Mouse (Mus musculus) adrenal gland (tissue): ENCODE data around the gene Myo18b.

ENCODE experiments used
- intact Hi-C: fragments of 180-260 bp; cut with DNase I; formaldehyde crosslinking; loops from one replicate; pipeline ENCODE4 v1.15.1; 2025
- long read RNA-seq, 2 experiments: library from polyadenylated mRNA; unstranded; transcript quantifications; one replicate each; pipeline ENCODE4 v2.0.0; 2020; ENCODE audit warnings: borderline replicate concordance in 1 of 2; ENCODE audit not compliant: insufficient replicate concordance in 1 of 2

Myo18b gene
- long read RNA-seq, experiment 1: 0 reads
- long read RNA-seq, experiment 2: 0 reads

GRCm38 (mm10) chr5:112895674-112896654 is at the start of gene Myo18b:
Gene Myo18b, minus strand, starts transcription at chr5:112896362.
- intact Hi-C loops: no loop called here

GRCm38 (mm10) chr5:112945925-112946324 is 49.8 kb upstream of the Myo18b start:
- intact Hi-C loops: no loop called here

- intact Hi-C loops: no loop called here
Measured at GRCm38 (mm10) chr5:112942244-112942643, 46.1 kb upstream of the Myo18b start.

- intact Hi-C loops: no loop called here
Measured at GRCm38 (mm10) chr5:112941001-112941400, 44.8 kb upstream of the Myo18b start.

DNA sequence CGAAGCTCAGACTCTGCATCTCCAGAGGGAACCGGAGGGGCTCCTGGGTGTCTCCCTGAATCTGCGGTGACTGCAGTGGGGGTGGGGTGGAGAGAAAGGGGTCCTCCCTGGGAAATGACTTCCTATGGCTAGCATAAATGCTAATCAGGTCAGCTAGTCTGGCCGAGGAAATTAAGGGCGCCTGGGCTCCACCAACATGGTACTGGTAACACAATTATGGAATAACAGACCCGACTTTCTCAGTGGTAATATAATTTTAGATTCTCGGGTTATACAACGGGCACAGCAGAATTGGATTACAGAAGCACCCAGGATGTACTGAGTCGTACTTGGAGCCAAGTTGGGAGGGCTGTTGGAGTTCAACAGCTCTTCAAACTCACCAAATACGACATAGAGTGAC is 40.5 kb upstream of the Myo18b start:
- intact Hi-C loops: no loop called here

DNA sequence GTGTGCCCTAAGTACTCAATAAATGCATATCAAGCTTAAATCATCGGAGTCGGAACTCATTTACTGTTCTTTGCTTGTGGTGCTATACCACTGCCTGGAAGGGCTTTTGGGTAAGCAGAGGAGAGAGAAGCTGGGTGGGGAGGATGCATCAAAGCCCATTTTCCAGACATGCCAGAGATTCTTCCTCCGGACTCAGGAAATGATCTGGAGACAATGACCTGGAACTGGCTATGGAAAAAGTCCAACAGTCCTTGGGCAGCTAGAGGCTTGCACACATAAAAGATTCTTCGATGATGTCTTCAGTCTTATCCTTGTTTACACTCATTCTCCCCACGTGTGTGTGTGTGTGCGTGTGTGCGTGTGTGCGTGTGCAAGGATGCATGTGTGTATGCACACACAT is 39.3 kb upstream of the Myo18b start:
- intact Hi-C loops: no loop called here

GRCm38 (mm10) chr5:112932878-112933567 is 36.9 kb upstream of the Myo18b start:
- intact Hi-C loops: no loop called here

DNA sequence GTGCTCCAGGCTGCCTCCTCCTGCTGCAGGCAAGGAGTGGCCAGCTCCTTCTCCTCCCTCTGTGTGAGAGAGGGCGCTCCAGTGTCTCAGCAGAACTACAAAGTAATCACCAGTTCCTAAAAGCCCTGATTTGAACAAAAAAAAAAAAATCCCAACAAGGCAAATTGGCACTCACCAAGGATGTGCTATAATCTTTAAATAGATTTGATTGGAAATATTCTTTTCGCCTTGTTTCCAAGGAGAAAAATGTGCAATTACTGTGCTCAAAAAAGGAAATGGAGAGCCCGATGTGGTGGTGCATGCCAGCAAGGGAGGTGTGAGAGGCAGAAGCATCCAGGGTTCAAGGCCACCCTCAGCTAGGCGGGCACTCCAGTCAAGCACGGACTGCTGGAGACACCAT is 35.7 kb upstream of the Myo18b start:
- intact Hi-C loops: no loop called here

DNA sequence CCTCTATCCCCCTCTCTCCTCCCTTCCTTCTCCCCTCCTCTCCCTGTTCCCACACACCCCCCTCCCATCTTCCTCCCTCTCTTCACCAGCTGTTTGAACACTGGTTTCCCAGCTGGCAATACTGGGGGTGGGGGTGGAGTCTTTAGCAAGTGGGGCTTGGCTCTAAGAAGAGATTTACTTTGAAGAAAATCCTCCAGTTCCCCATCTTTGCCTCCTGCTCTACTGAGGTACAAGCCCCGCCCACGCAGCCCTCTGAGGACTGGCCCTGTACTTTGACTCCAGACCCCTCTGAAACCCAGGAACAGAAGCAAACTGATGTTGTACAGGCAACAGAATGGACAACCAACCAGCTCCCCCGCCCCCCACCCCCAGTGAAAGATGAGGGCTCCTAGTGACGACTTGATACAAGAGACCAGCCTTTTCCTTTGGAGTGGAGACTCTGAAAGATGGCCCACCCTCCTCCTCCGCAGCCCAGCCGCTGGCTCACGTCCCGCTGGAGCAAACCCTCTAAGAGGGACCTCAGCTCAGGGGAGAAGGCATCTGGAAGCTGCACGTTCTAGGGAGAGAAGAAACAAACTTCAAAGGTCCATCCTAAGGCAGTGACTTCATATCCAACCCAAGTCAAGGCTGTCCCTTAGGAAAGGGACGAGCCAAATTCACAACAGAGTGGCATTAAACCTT is 32.2 kb upstream of the Myo18b start:
- intact Hi-C loops: no loop called here

GRCm38 (mm10) chr5:112925422-112925821 is 29.3 kb upstream of the Myo18b start:
- intact Hi-C loops: no loop called here

DNA sequence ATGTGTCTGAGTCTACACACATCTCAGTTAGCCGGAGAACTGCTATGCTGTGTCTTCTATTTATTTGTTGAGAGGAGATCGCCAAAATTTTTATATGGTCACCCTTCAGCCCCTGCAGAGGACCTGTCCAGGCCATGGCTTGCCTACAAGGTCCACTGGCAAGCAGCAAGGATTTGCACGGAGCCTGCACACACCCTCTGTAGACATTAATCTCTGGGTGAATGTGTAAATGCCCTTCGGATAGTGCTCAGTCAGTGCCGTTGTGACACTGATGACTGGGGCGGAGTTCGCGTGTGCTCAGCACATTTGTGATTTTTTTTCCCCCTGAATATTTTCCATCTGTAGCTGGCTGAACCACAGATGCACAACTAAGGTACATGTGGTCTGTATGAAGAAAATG is 28.6 kb upstream of the Myo18b start:
- intact Hi-C loops: no loop called here

DNA sequence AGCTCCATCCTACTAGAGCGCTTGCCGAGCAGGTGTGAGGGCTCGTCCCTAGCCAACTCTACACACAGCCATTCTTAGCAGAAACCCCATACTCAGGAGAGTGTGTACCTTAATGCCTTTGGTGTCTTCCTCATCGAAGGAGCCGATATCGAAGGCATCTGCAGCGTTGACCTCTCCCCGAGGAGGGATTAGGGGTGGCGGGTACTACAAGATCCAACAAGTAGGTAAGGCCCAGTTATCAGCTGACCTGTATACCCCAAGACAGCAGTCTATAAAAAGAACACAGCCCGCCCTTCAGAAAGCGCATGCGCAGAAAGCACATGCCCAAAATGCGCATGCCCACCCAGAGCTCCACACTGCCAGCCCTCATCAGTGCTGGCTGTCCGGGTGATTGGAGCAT is 27.7 kb upstream of the Myo18b start:
- intact Hi-C loops: no loop called here

- intact Hi-C loops: no loop called here
Measured at GRCm38 (mm10) chr5:112921914-112922313, 25.8 kb upstream of the Myo18b start.

DNA sequence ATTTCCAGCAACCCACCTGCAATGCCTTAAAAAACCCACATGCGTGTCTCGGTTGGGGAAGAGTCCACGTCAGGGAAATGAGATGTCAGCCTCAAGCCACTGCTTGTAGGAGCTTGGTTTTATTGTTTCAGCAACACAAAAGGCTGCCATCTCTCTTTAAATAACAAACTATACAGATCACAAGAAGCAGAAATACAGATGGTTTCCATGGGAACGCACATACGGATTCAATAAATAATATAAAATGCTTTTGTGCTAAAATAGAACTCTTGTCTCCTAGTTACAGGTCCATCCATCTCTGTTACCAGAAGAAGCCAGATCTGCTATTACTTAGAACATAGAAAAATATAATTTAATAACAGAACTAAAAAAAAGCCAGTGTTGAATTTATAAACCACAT is 14.2 kb upstream of the Myo18b start:
- intact Hi-C loops: no loop called here

GRCm38 (mm10) chr5:112908169-112908614 is 12.0 kb upstream of the Myo18b start:
- intact Hi-C loops: no loop called here

DNA sequence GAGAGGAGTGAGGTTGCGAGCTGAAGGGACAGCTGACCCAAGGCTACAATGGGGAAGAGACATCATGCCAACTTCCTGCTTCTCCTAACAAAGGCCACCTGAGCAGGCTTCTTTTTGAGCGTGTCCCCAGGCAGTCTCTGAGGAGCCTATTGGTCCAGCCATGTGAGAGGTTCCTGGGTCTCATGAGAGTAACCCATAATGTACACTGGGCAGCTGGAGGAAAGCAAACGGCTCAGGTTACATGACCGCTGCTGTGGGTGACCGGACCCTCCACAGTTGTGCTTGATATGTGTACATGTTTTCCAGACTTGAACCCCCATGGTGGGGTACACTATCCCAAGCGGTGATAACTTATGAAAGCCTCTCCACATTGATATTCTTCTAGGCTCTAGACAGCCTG is 11.3 kb upstream of the Myo18b start:
- intact Hi-C loops: no loop called here

GRCm38 (mm10) chr5:112893462-112894060 is 2.6 kb downstream of the Myo18b start:
- intact Hi-C loops: no loop called here

DNA sequence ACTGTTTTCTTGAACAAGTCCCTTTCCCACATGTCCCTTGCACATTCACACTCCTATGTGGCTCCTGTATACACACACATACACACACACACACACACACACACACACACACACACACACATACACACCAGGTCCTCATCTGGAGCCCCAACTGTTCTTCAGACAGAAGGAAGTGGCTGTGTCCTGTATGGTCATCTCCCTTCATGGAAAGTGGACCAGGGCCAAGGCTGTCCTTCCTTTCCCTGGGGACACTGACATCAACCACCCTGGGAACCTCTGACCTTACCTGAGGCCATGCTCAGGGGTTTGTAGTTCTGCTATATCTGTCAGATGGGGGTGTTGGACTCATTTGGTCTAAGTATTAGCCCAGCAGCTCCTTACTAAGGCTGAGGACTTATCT is 3.8 kb downstream of the Myo18b start:
- intact Hi-C loops: no loop called here

DNA sequence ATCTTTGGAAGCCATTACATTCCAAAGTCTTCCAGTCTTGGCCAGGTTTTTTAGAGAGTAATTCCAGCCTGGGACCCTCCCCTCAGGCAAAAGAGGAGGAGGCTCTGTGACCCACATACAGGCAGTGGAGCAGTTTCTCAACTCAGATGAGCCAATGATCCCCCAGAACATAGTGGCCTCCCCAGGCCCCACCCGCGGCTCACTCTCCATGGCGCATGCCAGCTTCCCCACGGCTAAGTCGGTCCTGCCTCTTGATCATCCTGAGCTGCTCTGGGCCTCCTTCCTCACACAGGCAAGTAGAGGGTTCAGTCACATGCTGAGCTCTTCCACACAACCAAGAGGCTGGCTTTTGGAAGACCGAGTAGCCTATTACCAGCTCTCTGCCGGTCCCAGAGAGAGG is 7.5 kb downstream of the Myo18b start:
- intact Hi-C loops: no loop called here

GRCm38 (mm10) chr5:112886687-112887491 is 9.3 kb downstream of the Myo18b start:
- intact Hi-C loops: no loop called here
